Mouse (Mus musculus): ENCODE data around the gene Ccdc40. TPM values are rescaled to one million over a fixed set of nuclear protein-coding genes. Genes with fewer than 3 reads are reported as not detected.
"Not testable (repeated sequence)": the region's sequence is repeated elsewhere in the genome, so short reads cannot be mapped to it uniquely, and the experiment has no call there.

Ccdc40 gene
- polyA plus RNA-seq, 1 experiment from 2014 or later = 13.0 TPM

DNA sequence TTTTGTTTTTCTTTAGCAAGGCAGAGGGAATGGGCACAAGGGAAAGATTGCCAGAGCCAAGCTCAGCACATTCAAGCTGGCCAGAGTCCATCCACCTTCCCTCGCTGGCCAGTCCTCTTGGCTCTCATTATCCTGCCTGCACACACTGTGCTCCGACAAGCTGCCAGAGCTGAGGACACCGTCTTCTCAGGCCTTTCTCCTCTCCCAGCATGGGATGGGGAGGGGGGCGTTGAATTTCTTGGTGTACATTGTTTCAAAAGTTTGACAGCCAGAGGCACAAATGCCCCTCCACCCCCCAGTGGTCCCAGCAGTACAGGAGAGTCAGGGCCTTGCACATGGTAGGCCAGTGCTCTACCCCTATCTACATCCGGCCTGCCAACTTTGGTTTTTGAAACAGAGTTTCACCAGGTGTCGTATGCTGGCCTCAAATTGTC is 38.9 kb downstream of the Ccdc40 start:
- H3K9ac ChIP-seq = no peak overlapping the region
- peak overlapping the region; percentile 93 for H3K4me2 ChIP-seq (replicated peaks)
- no peak overlapping the region for H3K27ac ChIP-seq (replicated peaks)
- no peaks in the 10 kb centered on the region for H3K27me3 ChIP-seq
- ATAC-seq (ENCODE audit: insufficient number of reproducible peaks, low FRiP score, low TSS enrichment, low read depth) = 0 out of 2 replicates have a peak, but pooled peaks have one; percentile 13
- peaks cover 31% of the 10 kb centered on the region for H3K4me1 ChIP-seq
- WGBS = 47% methylated on average over 6 of the region's 6 CpGs
- no peaks in the 10 kb centered on the region for H3K9me3 ChIP-seq (replicated peaks)
- peak overlapping the region; percentile 76; the same call in 1 of the 2 replicates for H3K4me3 ChIP-seq (replicated peaks)
- H3K36me3 ChIP-seq = peaks cover 6% of the 10 kb centered on the region

DNA sequence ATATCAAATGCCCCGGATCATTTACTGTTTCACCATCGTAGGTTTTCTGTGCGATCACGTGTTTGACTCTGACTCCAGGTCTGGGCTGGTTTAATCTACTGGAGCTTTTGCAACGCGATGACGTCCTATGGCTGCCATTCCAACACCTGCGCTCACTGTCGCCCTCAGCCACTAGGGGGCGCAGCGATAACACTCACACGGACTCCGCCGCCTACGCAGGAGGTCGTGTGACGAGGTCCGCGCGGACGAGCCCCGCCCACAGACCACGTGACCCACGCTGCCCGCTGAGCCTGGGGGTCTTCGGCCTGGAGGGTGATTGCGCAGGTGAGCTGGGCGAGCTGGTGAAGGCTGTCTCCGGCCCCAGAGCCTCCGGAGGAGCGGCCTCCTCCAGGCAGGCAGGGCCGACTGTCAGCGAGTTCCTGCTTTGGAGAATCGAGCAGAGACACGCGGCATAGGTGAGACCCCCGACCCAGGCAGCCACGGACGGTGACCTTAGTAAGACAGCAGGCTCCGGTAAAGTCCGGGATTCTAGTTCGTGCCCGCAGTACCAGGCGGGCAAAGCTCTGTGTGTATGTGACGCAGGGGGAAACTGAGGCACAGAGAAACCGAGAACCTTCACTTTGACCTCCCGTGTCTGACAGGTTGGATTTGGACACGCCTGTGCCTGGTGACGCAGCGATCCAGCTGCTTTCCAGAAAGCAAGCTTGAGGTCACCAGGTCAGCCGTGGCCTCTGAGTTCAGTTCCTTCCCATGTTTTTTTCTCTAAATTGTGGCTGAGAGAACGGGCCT is 39.6 kb downstream of the Ccdc40 start, which contains the start of gene Gaa:
Gene Gaa (plus strand): TSS at position 120 of the 789 bp plus-strand sequence.
- H3K4me1 ChIP-seq = peaks cover 31% of the 10 kb centered on the region
- H3K9me3 ChIP-seq (replicated peaks) = no peaks in the 10 kb centered on the region
- peak within 1 kb of the TSS; percentile 93 for H3K4me2 ChIP-seq (replicated peaks)
- H3K9ac ChIP-seq = peak within 1 kb of the TSS; percentile 84
- peak; percentile 74; the same call in 1 of the 2 replicates for ATAC-seq (ENCODE audit: insufficient number of reproducible peaks, low FRiP score, low TSS enrichment, low read depth)
- 2% methylated on average over 52 of the region's 52 CpGs for WGBS
- H3K36me3 ChIP-seq = peaks cover 11% of the 10 kb centered on the region
- peak within 1 kb of the TSS; percentile 44; the same call in 1 of the 2 replicates for H3K27ac ChIP-seq (replicated peaks)
- H3K27me3 ChIP-seq = no peaks in the 10 kb centered on the region
- peak within 1 kb of the TSS; percentile 76 for H3K4me3 ChIP-seq (replicated peaks)

GRCm38 (mm10) chr11:119268557-119269195 is 40.3 kb downstream of the Ccdc40 start:
- no peak for ATAC-seq (ENCODE audit: insufficient number of reproducible peaks, low FRiP score, low TSS enrichment, low read depth)
- H3K36me3 ChIP-seq = peaks cover 18% of the 10 kb centered on the region
- peak overlapping the region; percentile 76 for H3K4me3 ChIP-seq (replicated peaks)

DNA sequence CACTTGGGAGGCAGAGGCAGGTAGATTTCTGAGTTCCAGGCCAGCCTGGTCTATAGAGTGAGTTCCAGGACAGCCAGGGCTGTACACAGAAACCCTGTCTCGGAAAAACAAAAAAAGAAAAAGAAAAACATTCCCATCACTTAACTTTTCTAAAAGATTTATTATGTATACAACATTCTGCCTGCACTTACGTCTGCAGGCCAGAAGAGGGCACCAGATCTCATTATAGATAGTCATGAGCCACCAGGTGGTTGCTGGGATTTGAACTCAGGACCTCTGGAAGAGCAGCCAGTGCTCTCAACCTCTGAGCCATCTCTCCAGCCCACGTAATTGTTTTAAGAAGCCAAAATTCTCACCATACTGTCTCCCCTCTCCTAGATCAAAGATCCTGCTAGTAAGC is 44.1 kb downstream of the Ccdc40 start:
- H3K4me2 ChIP-seq (replicated peaks); ATAC-seq (ENCODE audit: insufficient number of reproducible peaks, low FRiP score, low TSS enrichment, low read depth); H3K4me3 ChIP-seq (replicated peaks); H3K27ac ChIP-seq (replicated peaks); H3K9me3 ChIP-seq (replicated peaks); H3K27me3 ChIP-seq; H3K9ac ChIP-seq: not testable (repeated sequence)
- Histone ChIP-seq H3K36me3 (peaks cover 44% of the 10 kb centered on the region), H3K4me1 (peaks cover 28% of the 10 kb centered on the region)
- 66% methylated on average over 3 of the region's 3 CpGs for WGBS

More at GRCm38 (mm10) chr11:119268557-119269195, 40.3 kb downstream of the Ccdc40 start:
- WGBS = 75% methylated on average over 16 of the region's 16 CpGs
- peak overlapping the region; percentile 84; the same call in 1 of the 2 replicates for H3K9ac ChIP-seq
- peaks cover 31% of the 10 kb centered on the region for H3K4me1 ChIP-seq
- H3K27me3 ChIP-seq = no peaks in the 10 kb centered on the region
- no peak overlapping the region; the same call in 1 of the 2 replicates for H3K27ac ChIP-seq (replicated peaks)
- no peaks in the 10 kb centered on the region for H3K9me3 ChIP-seq (replicated peaks)
- peak overlapping the region; percentile 93 for H3K4me2 ChIP-seq (replicated peaks)

DNA sequence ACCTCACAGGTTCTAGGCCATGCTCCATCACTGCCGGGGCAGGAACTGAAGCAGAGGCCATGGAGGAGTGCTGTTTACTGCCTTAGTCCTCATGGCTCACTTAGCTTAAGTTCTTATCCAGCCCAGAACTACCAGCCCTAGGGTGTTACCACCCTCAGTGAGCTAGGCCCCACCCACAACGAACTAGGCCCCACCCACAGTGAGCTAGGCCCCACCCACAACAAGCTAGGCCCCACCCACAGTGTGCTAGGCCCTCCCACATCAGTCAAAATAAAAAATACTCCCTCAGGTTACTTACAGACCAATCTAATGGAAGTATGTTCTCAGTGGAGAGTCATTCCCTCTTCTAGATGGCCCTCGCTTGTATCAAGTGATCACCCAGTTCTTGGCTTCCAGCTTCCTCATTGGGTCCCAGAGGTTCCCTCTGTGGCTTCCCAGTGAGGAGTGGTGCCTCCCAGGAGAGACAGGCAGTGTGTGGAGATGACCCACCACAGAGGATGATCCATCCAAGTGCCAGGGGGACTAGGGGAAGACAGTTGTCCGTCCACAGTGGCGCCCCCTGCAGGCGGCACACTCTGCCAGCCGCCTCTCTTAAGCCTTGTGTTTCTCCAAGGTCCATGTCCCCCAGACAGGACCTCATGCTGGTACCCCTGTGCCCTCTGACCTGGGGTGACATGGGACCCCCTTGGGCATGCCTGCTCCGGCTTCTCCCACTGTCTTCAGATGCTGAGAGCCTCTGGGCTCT is 45.0 kb downstream of the Ccdc40 start:
- peaks cover 51% of the 10 kb centered on the region for H3K36me3 ChIP-seq
- 89% methylated on average over 8 of the region's 8 CpGs for WGBS
- no peak for ATAC-seq (ENCODE audit: insufficient number of reproducible peaks, low FRiP score, low TSS enrichment, low read depth)

GRCm38 (mm10) chr11:119281030-119281429 is 52.7 kb downstream of the Ccdc40 start:
- 80% methylated on average over 15 of the region's 15 CpGs for WGBS
- no peak overlapping the region for H3K4me2 ChIP-seq (replicated peaks)
- H3K9ac ChIP-seq = no peak overlapping the region
- no peaks in the 10 kb centered on the region for H3K27me3 ChIP-seq
- peaks cover 3% of the 10 kb centered on the region; the same call in 1 of the 2 replicates for H3K4me1 ChIP-seq
- H3K36me3 ChIP-seq = peaks cover 80% of the 10 kb centered on the region
- H3K27ac ChIP-seq (replicated peaks) = no peak overlapping the region
- no peak overlapping the region for H3K4me3 ChIP-seq (replicated peaks)
- ATAC-seq (ENCODE audit: insufficient number of reproducible peaks, low FRiP score, low TSS enrichment, low read depth) = no peak
- no peaks in the 10 kb centered on the region for H3K9me3 ChIP-seq (replicated peaks)

More for the DNA sequence above, 45.0 kb downstream of the Ccdc40 start:
- H3K9ac ChIP-seq = no peak overlapping the region
- no peak overlapping the region for H3K4me3 ChIP-seq (replicated peaks)
- H3K27me3 ChIP-seq = no peaks in the 10 kb centered on the region
- peaks cover 22% of the 10 kb centered on the region for H3K4me1 ChIP-seq
- H3K27ac ChIP-seq (replicated peaks) = no peak overlapping the region
- H3K4me2 ChIP-seq (replicated peaks) = no peak overlapping the region
- no peaks in the 10 kb centered on the region for H3K9me3 ChIP-seq (replicated peaks)

- no peak for ATAC-seq (ENCODE audit: insufficient number of reproducible peaks, low FRiP score, low TSS enrichment, low read depth)
- peaks cover 85% of the 10 kb centered on the region for H3K36me3 ChIP-seq
- 49% methylated on average over 9 of the region's 9 CpGs for WGBS
- H3K4me1 ChIP-seq = peaks cover 7% of the 10 kb centered on the region; the same call in 1 of the 2 replicates
- no peak overlapping the region for H3K4me2 ChIP-seq (replicated peaks)
- no peak overlapping the region for H3K27ac ChIP-seq (replicated peaks)
- no peaks in the 10 kb centered on the region for H3K27me3 ChIP-seq
- no peak overlapping the region for H3K9ac ChIP-seq
- no peak overlapping the region for H3K4me3 ChIP-seq (replicated peaks)
- H3K9me3 ChIP-seq (replicated peaks) = no peaks in the 10 kb centered on the region
Observed at GRCm38 (mm10) chr11:119285791-119286527, 57.6 kb downstream of the Ccdc40 start.

DNA sequence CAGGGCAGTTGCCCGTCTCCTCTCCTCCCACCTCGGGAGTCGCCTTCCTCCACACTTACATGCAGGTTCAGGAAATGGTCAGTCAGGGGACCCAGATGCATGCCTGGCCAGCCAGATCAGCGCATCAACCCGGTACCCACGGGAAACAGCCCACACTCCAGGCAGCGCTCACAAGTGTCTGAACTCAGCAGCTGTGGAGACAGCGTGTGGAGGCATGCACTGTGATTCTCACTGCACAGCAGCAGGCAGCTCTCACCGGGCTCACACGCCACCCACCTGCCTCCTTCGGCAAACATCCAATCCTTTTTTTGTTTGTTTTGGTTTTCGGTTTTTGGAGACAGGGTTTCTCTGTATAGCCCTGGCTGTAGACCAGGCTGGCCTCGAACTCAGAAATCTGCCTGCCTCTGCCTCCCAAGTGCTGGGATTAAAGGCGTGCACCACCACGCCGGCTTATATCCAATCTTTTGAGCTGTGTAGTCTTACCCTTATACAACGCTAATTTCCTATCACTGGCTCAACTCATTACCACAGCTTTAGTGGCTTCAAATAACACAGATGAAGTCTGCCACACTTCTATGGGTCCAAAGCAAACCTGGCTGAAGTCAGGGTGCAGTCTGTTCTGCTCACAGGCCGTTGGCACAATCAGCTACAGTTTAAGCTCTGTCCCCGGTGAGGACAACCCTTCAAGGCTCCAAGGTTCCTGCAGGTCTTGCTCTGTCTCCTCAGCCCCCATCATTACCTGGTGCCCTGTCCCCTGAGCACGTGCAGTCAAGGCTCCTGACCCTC is 59.0 kb downstream of the Ccdc40 start:
- Histone ChIP-seq H3K27ac (replicated peaks) (no peak overlapping the region), H3K27me3 (no peaks in the 10 kb centered on the region), H3K4me2 (replicated peaks) (no peak overlapping the region), H3K9ac (no peak overlapping the region), H3K36me3 (peaks cover 86% of the 10 kb centered on the region), H3K4me1 (peaks cover 7% of the 10 kb centered on the region; the same call in 1 of the 2 replicates), H3K4me3 (replicated peaks) (no peak overlapping the region), H3K9me3 (replicated peaks) (no peaks in the 10 kb centered on the region)
- ATAC-seq (ENCODE audit: insufficient number of reproducible peaks, low FRiP score, low TSS enrichment, low read depth) = no peak
- 77% methylated on average over 20 of the region's 20 CpGs for WGBS

DNA sequence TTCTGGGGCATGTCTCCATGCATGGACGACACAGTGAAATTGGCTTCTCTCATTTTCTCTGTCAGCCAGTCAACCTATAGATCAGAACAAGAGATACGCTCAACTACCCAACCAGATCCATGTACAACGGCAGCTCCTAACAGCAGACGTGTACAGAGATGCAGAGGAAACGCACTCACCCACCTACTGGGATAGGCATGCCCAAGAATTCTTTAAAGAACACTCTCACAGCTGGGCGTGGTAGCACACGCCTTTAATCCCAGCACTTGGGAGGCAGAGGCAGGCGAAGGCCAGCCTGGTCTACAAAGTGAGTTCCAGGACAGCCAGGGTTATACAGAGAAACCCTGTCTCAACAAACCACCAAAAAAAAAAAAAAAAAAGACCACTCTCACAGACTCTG is 64.5 kb downstream of the Ccdc40 start:
- not testable (repeated sequence) for H3K4me2 ChIP-seq (replicated peaks); H3K4me3 ChIP-seq (replicated peaks); H3K9ac ChIP-seq; ATAC-seq (ENCODE audit: insufficient number of reproducible peaks, low FRiP score, low TSS enrichment, low read depth); H3K27ac ChIP-seq (replicated peaks); H3K4me1 ChIP-seq; H3K9me3 ChIP-seq (replicated peaks); H3K27me3 ChIP-seq
- WGBS = 93% methylated on average over 8 of the region's 8 CpGs
- H3K36me3 ChIP-seq = peaks cover 97% of the 10 kb centered on the region

DNA sequence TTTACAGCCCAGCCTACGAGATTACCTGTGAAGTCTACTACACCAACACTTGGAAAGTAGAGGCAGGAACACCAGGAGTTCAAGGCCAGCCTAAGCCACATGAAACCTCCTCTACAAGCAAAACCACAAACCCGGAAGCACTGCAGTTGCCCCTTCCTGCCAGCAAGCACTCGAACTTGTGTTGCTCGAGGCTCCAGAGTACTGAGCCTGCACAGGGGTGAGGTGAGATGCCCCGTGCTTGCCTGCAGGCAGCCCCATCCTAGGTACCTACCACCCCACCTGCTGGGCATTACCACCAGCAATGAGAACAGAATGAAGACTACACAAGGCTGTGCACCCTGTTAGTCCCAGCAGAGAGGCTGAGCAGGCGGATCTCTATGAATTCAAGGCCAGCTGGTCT is 69.6 kb downstream of the Ccdc40 start:
- Histone ChIP-seq H3K9ac (no peak overlapping the region), H3K27ac (replicated peaks) (no peak overlapping the region), H3K9me3 (replicated peaks) (no peaks in the 10 kb centered on the region), H3K27me3 (no peaks in the 10 kb centered on the region), H3K4me1 (peaks cover 21% of the 10 kb centered on the region), H3K4me3 (replicated peaks) (0 out of 2 replicates have a peak overlapping the region, but pooled peaks have one; percentile 3), H3K4me2 (replicated peaks) (peak overlapping the region; percentile 81), H3K36me3 (peaks cover 51% of the 10 kb centered on the region)
- ATAC-seq (ENCODE audit: insufficient number of reproducible peaks, low FRiP score, low TSS enrichment, low read depth) = no peak
- WGBS = 77% methylated on average over 6 of the region's 6 CpGs
